Mouse (Mus musculus): ENCODE measurements around the gene Hacd2.
A peak's percentile ranks its signal among the peaks of the same experiment; 100 is the strongest.

Hacd2 gene

GRCm38 (mm10) chr16:35055861-35056260, 33.6 kb downstream of the Hacd2 start:
- no peak for DNase-seq (ENCODE audit: low spot score)

- peak; percentile 75 for DNase-seq (ENCODE audit: low spot score)
These were observed 34.1 kb downstream of the Hacd2 start for GRCm38 (mm10) chr16:35056306-35056705.

GRCm38 (mm10) chr16:35056786-35057185, 34.6 kb downstream of the Hacd2 start:
- no peak for DNase-seq (ENCODE audit: low spot score)

- DNase-seq (ENCODE audit: low spot score) = peak; percentile 51
These were observed 38.8 kb downstream of the Hacd2 start for GRCm38 (mm10) chr16:35061017-35061416.

GRCm38 (mm10) chr16:35065724-35066123, 43.5 kb downstream of the Hacd2 start:
- no peak for DNase-seq (ENCODE audit: low spot score)

GRCm38 (mm10) chr16:35067095-35067494, 44.9 kb downstream of the Hacd2 start:
- DNase-seq (ENCODE audit: low spot score) = peak; percentile 27

GRCm38 (mm10) chr16:35067631-35068030, 45.4 kb downstream of the Hacd2 start:
- DNase-seq (ENCODE audit: low spot score) = no peak

- DNase-seq (ENCODE audit: low spot score) = no peak
These were observed 46.7 kb downstream of the Hacd2 start for GRCm38 (mm10) chr16:35068886-35069285.

- DNase-seq (ENCODE audit: low spot score) = no peak
These were observed 52.2 kb downstream of the Hacd2 start for GRCm38 (mm10) chr16:35074436-35074835.

- no peak for DNase-seq (ENCODE audit: low spot score)
These were observed 53.4 kb downstream of the Hacd2 start for GRCm38 (mm10) chr16:35075643-35076042.

GRCm38 (mm10) chr16:35093500-35093899, 71.3 kb downstream of the Hacd2 start:
- DNase-seq (ENCODE audit: low spot score) = no peak

GRCm38 (mm10) chr16:35097870-35098530, 75.8 kb downstream of the Hacd2 start:
- DNase-seq (ENCODE audit: low spot score) = no peak

GRCm38 (mm10) chr16:35101751-35102420, 79.7 kb downstream of the Hacd2 start:
- DNase-seq (ENCODE audit: low spot score) = peak; percentile 19

GRCm38 (mm10) chr16:35102866-35103620, 80.8 kb downstream of the Hacd2 start:
- DNase-seq (ENCODE audit: low spot score) = no peak

GRCm38 (mm10) chr16:35107985-35108384, 85.8 kb downstream of the Hacd2 start:
- peak; percentile 51 for DNase-seq (ENCODE audit: low spot score)

GRCm38 (mm10) chr16:35109156-35109555, 86.9 kb downstream of the Hacd2 start:
- DNase-seq (ENCODE audit: low spot score) = peak; percentile 22

GRCm38 (mm10) chr16:35109656-35110291, 87.5 kb downstream of the Hacd2 start:
- peak; percentile 54 for DNase-seq (ENCODE audit: low spot score)

GRCm38 (mm10) chr16:35110410-35111142, 88.3 kb downstream of the Hacd2 start:
- DNase-seq (ENCODE audit: low spot score) = peak; percentile 96

GRCm38 (mm10) chr16:35111143-35111620, 89.0 kb downstream of the Hacd2 start:
- DNase-seq (ENCODE audit: low spot score) = peak; percentile 37

GRCm38 (mm10) chr16:35113496-35113895, 91.3 kb downstream of the Hacd2 start:
- DNase-seq (ENCODE audit: low spot score) = no peak

GRCm38 (mm10) chr16:35116328-35116956, 94.2 kb downstream of the Hacd2 start:
- no peak for DNase-seq (ENCODE audit: low spot score)

All from embryo, embryonic 10.5 days (tissue).